Mouse (Mus musculus) embryonic facial prominence, embryonic 12.5 days (tissue): ENCODE measurements around the gene Gm36079. TPM values are rescaled to one million over a fixed set of nuclear protein-coding genes. Genes with fewer than 3 reads are reported as not detected.
"Not testable (repeated sequence)": the region's sequence is repeated elsewhere in the genome, so short reads cannot be mapped to it uniquely, and the experiment has no call there.

Experiments
- ATAC-seq: fragments of 200-750 bp; cut with Nextera tagmentation; 2 replicates; pipeline ENCODE4 v1.8.0; 2017; ENCODE audit not compliant: insufficient number of reproducible peaks, insufficient read depth, low FRiP score, low TSS enrichment
- H3K27ac ChIP-seq: fragments of 300-500 bp; sonication (generic); 2 replicates; pipeline ENCODE4 v1.5.1; 2016; ENCODE audit warnings: mild to moderate bottlenecking
- H3K27me3 ChIP-seq: fragments of 300-500 bp; sonication (generic); 2 replicates; pipeline ENCODE4 v1.6.1; 2016; ENCODE audit warnings: mild to moderate bottlenecking, moderate library complexity
- H3K36me3 ChIP-seq: fragments of 300-500 bp; sonication (generic); 2 replicates; pipeline ENCODE4 v1.6.1; 2016; ENCODE audit warnings: mild to moderate bottlenecking
- H3K4me1 ChIP-seq: fragments of 300-500 bp; sonication (generic); 2 replicates; pipeline ENCODE4 v1.6.1; 2016
- H3K4me2 ChIP-seq: fragments of 300-500 bp; sonication (generic); replicated peaks from 2 replicates; pipeline ENCODE4 v1.6.1; 2016; ENCODE audit warnings: mild to moderate bottlenecking, moderate library complexity
- H3K4me3 ChIP-seq: fragments of 300-500 bp; sonication (generic); 2 replicates; pipeline ENCODE4 v1.5.1; 2016; ENCODE audit warnings: mild to moderate bottlenecking
- H3K9ac ChIP-seq: fragments of 300-500 bp; sonication (generic); 2 replicates; pipeline ENCODE4 v1.6.1; 2016; ENCODE audit warnings: mild to moderate bottlenecking, moderate library complexity
- H3K9me3 ChIP-seq: fragments of 300-500 bp; sonication (generic); 2 replicates; pipeline ENCODE4 v1.6.1; 2016; ENCODE audit warnings: mild to moderate bottlenecking, moderate library complexity
- whole genome bisulfite sequencing: fragments of 180-500 bp; shearing (Covaris S2); methylation state at CpG from one replicate; pipeline ENCODE4 v1.1.7; 2016; 5-methylcytosine and 5-hydroxymethylcytosine counted together
- polyA plus RNA-seq: library from polyadenylated mRNA; unstranded; fragments of >200 nt; fragmentation: Nextera tagmentation; extraction: Ambion mirVana; gene quantifications from 2 replicates; pipeline ENCODE4 v1.2.1, GENCODE M21; 2016

Gm36079 gene
- polyA plus RNA-seq, 1 experiment from 2014 or later: not detected

- not testable (repeated sequence) for H3K27ac ChIP-seq, H3K4me2 ChIP-seq, H3K9me3 ChIP-seq, ATAC-seq, H3K4me1 ChIP-seq, H3K36me3 ChIP-seq, H3K4me3 ChIP-seq, H3K9ac ChIP-seq
- peaks cover 16% of the 10 kb centered on the region; the same call in 1 of the 2 replicates for H3K27me3 ChIP-seq
- under 1% methylated on average over 24 of the region's 25 CpGs for WGBS
Measured at GRCm38 (mm10) chr13:120036577-120037115, 9.8 kb upstream of the Gm36079 start.

GRCm38 (mm10) chr13:120035151-120035550 is 8.3 kb upstream of the Gm36079 start:
- 0% methylated on average over 11 of the region's 18 CpGs for WGBS

GRCm38 (mm10) chr13:120034637-120035036 is 7.8 kb upstream of the Gm36079 start:
- H3K4me3 ChIP-seq, H3K27ac ChIP-seq, H3K4me1 ChIP-seq, H3K9ac ChIP-seq, ATAC-seq, H3K36me3 ChIP-seq, H3K4me2 ChIP-seq, H3K9me3 ChIP-seq: not testable (repeated sequence)
- whole genome bisulfite sequencing: 2% methylated on average over 3 of the region's 10 CpGs
- H3K27me3 ChIP-seq: peaks cover 16% of the 10 kb centered on the region; the same call in 1 of the 2 replicates

More at GRCm38 (mm10) chr13:120035151-120035550, 8.3 kb upstream of the Gm36079 start:
- not testable (repeated sequence) for ATAC-seq, H3K4me3 ChIP-seq, H3K9me3 ChIP-seq, H3K9ac ChIP-seq, H3K27ac ChIP-seq, H3K36me3 ChIP-seq, H3K4me1 ChIP-seq, H3K4me2 ChIP-seq
- peaks cover 16% of the 10 kb centered on the region; the same call in 1 of the 2 replicates for H3K27me3 ChIP-seq

- not testable (repeated sequence) for H3K4me3 ChIP-seq, H3K4me1 ChIP-seq, ATAC-seq, H3K9ac ChIP-seq, H3K9me3 ChIP-seq, H3K4me2 ChIP-seq, H3K27ac ChIP-seq, H3K36me3 ChIP-seq
- H3K27me3 ChIP-seq: peaks cover 16% of the 10 kb centered on the region; the same call in 1 of the 2 replicates
- WGBS: 3% methylated on average over 19 of the region's 19 CpGs
Measured at GRCm38 (mm10) chr13:120033516-120034190, 6.8 kb upstream of the Gm36079 start.

GRCm38 (mm10) chr13:120031676-120032075 is 4.9 kb upstream of the Gm36079 start:
- H3K27ac ChIP-seq, H3K4me1 ChIP-seq, H3K9ac ChIP-seq, H3K4me3 ChIP-seq, H3K27me3 ChIP-seq, ATAC-seq, H3K4me2 ChIP-seq, H3K9me3 ChIP-seq, H3K36me3 ChIP-seq: not testable (repeated sequence)
- WGBS: 2% methylated on average over 16 of the region's 16 CpGs

GRCm38 (mm10) chr13:120027368-120027767 is 557 bp upstream of the Gm36079 start:
- not testable (repeated sequence) for H3K27ac ChIP-seq, ATAC-seq, H3K9ac ChIP-seq, H3K36me3 ChIP-seq, H3K4me3 ChIP-seq, H3K4me1 ChIP-seq, H3K4me2 ChIP-seq, H3K9me3 ChIP-seq
- peaks cover 16% of the 10 kb centered on the region for H3K27me3 ChIP-seq
- 2% methylated on average over 11 of the region's 11 CpGs for WGBS

GRCm38 (mm10) chr13:120026373-120026772 is 438 bp downstream of the Gm36079 start:
- not testable (repeated sequence) for H3K4me1 ChIP-seq, H3K9ac ChIP-seq, H3K27ac ChIP-seq, H3K4me2 ChIP-seq, ATAC-seq, H3K4me3 ChIP-seq, H3K9me3 ChIP-seq, H3K36me3 ChIP-seq
- H3K27me3 ChIP-seq: peaks cover 16% of the 10 kb centered on the region
- WGBS: 0% methylated on average over 3 of the region's 13 CpGs

- H3K4me2 ChIP-seq, H3K9me3 ChIP-seq, H3K4me3 ChIP-seq, H3K27ac ChIP-seq, H3K9ac ChIP-seq, H3K36me3 ChIP-seq, ATAC-seq, H3K4me1 ChIP-seq: not testable (repeated sequence)
- H3K27me3 ChIP-seq: peaks cover 16% of the 10 kb centered on the region
- WGBS: 9% methylated on average over 4 of the region's 4 CpGs
Measured at GRCm38 (mm10) chr13:120025576-120025975, 1.2 kb downstream of the Gm36079 start.

GRCm38 (mm10) chr13:120025004-120025403 is 1.8 kb downstream of the Gm36079 start:
- H3K9me3 ChIP-seq, H3K27ac ChIP-seq, ATAC-seq, H3K4me2 ChIP-seq, H3K9ac ChIP-seq, H3K4me3 ChIP-seq, H3K36me3 ChIP-seq, H3K4me1 ChIP-seq: not testable (repeated sequence)
- WGBS: 2% methylated on average over 21 of the region's 21 CpGs
- peaks cover 16% of the 10 kb centered on the region for H3K27me3 ChIP-seq

- H3K36me3 ChIP-seq, H3K9me3 ChIP-seq, H3K4me3 ChIP-seq, H3K27ac ChIP-seq, H3K4me2 ChIP-seq, ATAC-seq, H3K9ac ChIP-seq, H3K4me1 ChIP-seq: not testable (repeated sequence)
- H3K27me3 ChIP-seq: peaks cover 16% of the 10 kb centered on the region
- 10% methylated on average over 9 of the region's 9 CpGs for WGBS
Measured at GRCm38 (mm10) chr13:120024581-120024980, 2.2 kb downstream of the Gm36079 start.

GRCm38 (mm10) chr13:120021477-120021876 is 5.3 kb downstream of the Gm36079 start:
- not testable (repeated sequence) for H3K9ac ChIP-seq, ATAC-seq

GRCm38 (mm10) chr13:120015348-120016007 is 11.3 kb downstream of the Gm36079 start:
- H3K27me3 ChIP-seq, H3K9me3 ChIP-seq, H3K9ac ChIP-seq, H3K4me2 ChIP-seq, ATAC-seq, H3K4me1 ChIP-seq, H3K27ac ChIP-seq, H3K4me3 ChIP-seq, H3K36me3 ChIP-seq: not testable (repeated sequence)
- 0% methylated on average over 8 of the region's 32 CpGs for WGBS

More at GRCm38 (mm10) chr13:120021477-120021876, 5.3 kb downstream of the Gm36079 start:
- no CpG with 5 or more reads among the region's 1 CpGs for WGBS
- H3K4me3 ChIP-seq, H3K9me3 ChIP-seq, H3K27ac ChIP-seq, H3K4me1 ChIP-seq, H3K36me3 ChIP-seq, H3K4me2 ChIP-seq: not testable (repeated sequence)
- H3K27me3 ChIP-seq: peaks cover 16% of the 10 kb centered on the region
